ENCODE assay signal across 16 mouse cellular contexts in genomic region chr19:58839806-58840205, GRCm38 (mm10). TPM values are rescaled to one million over a fixed set of nuclear protein-coding genes. Genes with fewer than 3 reads are reported as not detected.
DNase-seq lines count a peak whose midpoint lies in the region; ATAC-seq lines count a peak whose summit lies in the region.
"Had no signal": no experiment of that assay in that cellular context is flagged by ENCODE, and none has a peak within 500 bp of the region (broad histone marks: within the 10 kb centered on the region; RNA-seq: fewer than 3 reads in every experiment).

No protein-coding gene starts in this region.

- no peak for ATAC-seq in forebrain, embryonic 15.5 days (replicated peaks)
- ATAC-seq in forebrain, embryonic 11.5 days (replicated peaks; ENCODE audit: low FRiP score), result no peak
- ATAC-seq in midbrain, embryonic 16.5 days, result no peak
- no peak for ATAC-seq in midbrain, embryonic 11.5 days (ENCODE audit: low FRiP score)

- H3K9me3 ChIP-seq in forebrain, embryonic 15.5 days, result no peaks in the 10 kb centered on the region
- no peaks in the 10 kb centered on the region for H3K9me3 ChIP-seq in forebrain, embryonic 11.5 days (ENCODE audit: control insufficient read depth, low read length)
- H3K9me3 ChIP-seq in midbrain, embryonic 16.5 days (replicated peaks; ENCODE audit: control insufficient read depth, low read length, poor library complexity, severe bottlenecking), result no peaks in the 10 kb centered on the region
- H3K9me3 ChIP-seq in midbrain, embryonic 11.5 days (ENCODE audit: control insufficient read depth, low read length), result no peaks in the 10 kb centered on the region

- no peak overlapping the region for H3K9ac ChIP-seq in forebrain, embryonic 15.5 days (replicated peaks)
- H3K9ac ChIP-seq in forebrain, embryonic 11.5 days (ENCODE audit: low read length), result no peak overlapping the region
- H3K9ac ChIP-seq in midbrain, embryonic 16.5 days (ENCODE audit: low read depth, low read length), result no peak overlapping the region
- H3K9ac ChIP-seq in midbrain, embryonic 11.5 days (ENCODE audit: low read length), result no peak overlapping the region

- no peak for DNase-seq in forebrain, embryonic 11.5 days (ENCODE audit: low spot score)
- DNase-seq in heart, postnatal 4 days, result peak; percentile 37
- no peak for DNase-seq in heart, postnatal 14 days
- DNase-seq in midbrain, embryonic 11.5 days (ENCODE audit: low spot score, missing footprints), result no peak
- DNase-seq in thymus, postnatal 0 days (ENCODE audit: low spot score), result no peak
- DNase-seq in urinary bladder, postnatal 25 days (ENCODE audit: low spot score), result no peak
- DNase-seq: gastrocnemius, postnatal 10 days had no signal

- intact Hi-C loops in heart, postnatal 14 days (cut with DNase I), result no loop called here

- H3K36me3 ChIP-seq in forebrain, embryonic 15.5 days, result no peaks in the 10 kb centered on the region
- no peaks in the 10 kb centered on the region for H3K36me3 ChIP-seq in forebrain, embryonic 11.5 days (ENCODE audit: control insufficient read depth, insufficient read depth, low read length)
- H3K36me3 ChIP-seq in midbrain, embryonic 16.5 days (ENCODE audit: control insufficient read depth, insufficient read depth, low read length), result no peaks in the 10 kb centered on the region
- H3K36me3 ChIP-seq in midbrain, embryonic 11.5 days (ENCODE audit: control insufficient read depth, insufficient read depth, low read length), result no peaks in the 10 kb centered on the region

- no peak overlapping the region for H3K4me3 ChIP-seq in forebrain, embryonic 15.5 days
- no peak overlapping the region for H3K4me3 ChIP-seq in forebrain, embryonic 11.5 days (ENCODE audit: low read depth, low read length)
- no peak overlapping the region for H3K4me3 ChIP-seq in midbrain, embryonic 16.5 days (ENCODE audit: low read depth, low read length)
- no peak overlapping the region for H3K4me3 ChIP-seq in midbrain, embryonic 11.5 days (ENCODE audit: low read depth, low read length)

- no peak overlapping the region for H3K4me2 ChIP-seq in forebrain, embryonic 15.5 days (replicated peaks)
- H3K4me2 ChIP-seq in forebrain, embryonic 11.5 days (ENCODE audit: low read depth, low read length, severe bottlenecking), result no peak overlapping the region
- H3K4me2 ChIP-seq in midbrain, embryonic 16.5 days (ENCODE audit: low read length), result no peak overlapping the region
- no peak overlapping the region for H3K4me2 ChIP-seq in midbrain, embryonic 11.5 days

- H3K27ac ChIP-seq in forebrain, embryonic 15.5 days (replicated peaks), result peak overlapping the region; percentile 21; the same call in 1 of the 2 replicates
- H3K27ac ChIP-seq in forebrain, embryonic 11.5 days (ENCODE audit: low read depth, low read length), result no peak overlapping the region
- H3K27ac ChIP-seq in midbrain, embryonic 16.5 days (ENCODE audit: low read length), result peak overlapping the region; percentile 45; the same call in 1 of the 2 replicates
- no peak overlapping the region for H3K27ac ChIP-seq in midbrain, embryonic 11.5 days (ENCODE audit: low read depth, low read length)
- H3K27ac ChIP-seq: macrophage had no signal

- no peaks in the 10 kb centered on the region for H3K27me3 ChIP-seq in forebrain, embryonic 15.5 days
- H3K27me3 ChIP-seq in forebrain, embryonic 11.5 days (ENCODE audit: control insufficient read depth, insufficient read depth, low read length), result no peaks in the 10 kb centered on the region
- no peaks in the 10 kb centered on the region for H3K27me3 ChIP-seq in midbrain, embryonic 16.5 days (ENCODE audit: control insufficient read depth, insufficient read depth, low read depth, low read length)
- H3K27me3 ChIP-seq in midbrain, embryonic 11.5 days (ENCODE audit: control insufficient read depth, insufficient read depth, low read length), result no peaks in the 10 kb centered on the region

- WGBS in forebrain, embryonic 15.5 days, result 83% methylated on average over 4 of the region's 4 CpGs
- WGBS in forebrain, embryonic 11.5 days, result 85% methylated on average over 4 of the region's 4 CpGs
- 85% methylated on average over 4 of the region's 4 CpGs for WGBS in midbrain, embryonic 16.5 days
- 88% methylated on average over 4 of the region's 4 CpGs for WGBS in midbrain, embryonic 11.5 days

- H3K4me1 ChIP-seq in forebrain, embryonic 15.5 days, result peaks cover 37% of the 10 kb centered on the region
- no peaks in the 10 kb centered on the region for H3K4me1 ChIP-seq in forebrain, embryonic 11.5 days (replicated peaks; ENCODE audit: control insufficient read depth, insufficient read depth, low read length)
- H3K4me1 ChIP-seq in midbrain, embryonic 16.5 days (ENCODE audit: control insufficient read depth, insufficient read depth, low read length), result peaks cover 14% of the 10 kb centered on the region
- peaks cover 3% of the 10 kb centered on the region; the same call in 1 of the 2 replicates for H3K4me1 ChIP-seq in midbrain, embryonic 11.5 days (ENCODE audit: control insufficient read depth, insufficient read depth, low read length)

RNA-seq across cellular contexts. Expression of gene 1700019N19Rik, which starts 45.5 kb away (rescaled TPM):
- polyA plus RNA-seq in forebrain, embryonic 15.5 days (2015; fragmentation: Nextera tagmentation; extraction: Ambion mirVana), result not detected in 2 replicates
- polyA plus RNA-seq in forebrain, embryonic 11.5 days (2014; fragmentation: Nextera tagmentation; extraction: Ambion mirVana), result not detected in 2 replicates
- under 1 TPM in 1 of 2 experiments, not detected in 1; 0.29 TPM for total RNA-seq in heart, postnatal 4 days (2021)
- total RNA-seq in heart, postnatal 14 days (2021), result not detected
- polyA plus RNA-seq in midbrain, embryonic 16.5 days (2015; fragmentation: Nextera tagmentation; extraction: Ambion mirVana), result not detected in 2 replicates
- not detected in 2 replicates for polyA plus RNA-seq in midbrain, embryonic 11.5 days (2014; fragmentation: Nextera tagmentation; extraction: Ambion mirVana)
- not detected in 2 replicates for polyA plus RNA-seq in thymus, postnatal 0 days (2015; fragmentation: Nextera tagmentation; extraction: Ambion mirVana)
- total RNA-seq: gastrocnemius, postnatal 10 days; MEL; midbrain, postnatal 0 days; neutrophil, adult 5-6 weeks had no signal
- polyA plus RNA-seq: C2C12; intestine, embryonic 14.5 days; limb, embryonic 14.5 days; macrophage; midbrain, postnatal 0 days had no signal

Comparison
In these comparisons a context has a peak if more than half of its experiments do, and no peak if none do; other contexts are left out.
1. H3K27ac ChIP-seq: peak in forebrain, embryonic 15.5 days (single experiment) and midbrain, embryonic 16.5 days (single experiment); none in forebrain, embryonic 11.5 days (single experiment) and midbrain, embryonic 11.5 days (single experiment).